Mouse (Mus musculus) stomach, embryonic 15.5 days (tissue): ENCODE measurements around the gene Hspa5. TPM values are rescaled to one million over a fixed set of nuclear protein-coding genes. Genes with fewer than 3 reads are reported as not detected.

Source experiments
- ATAC-seq: fragments of 200-750 bp; cut with Nextera tagmentation; 2 replicates; pipeline ENCODE4 v1.8.0; 2017; ENCODE audit warnings: low read depth, moderate number of reproducible peaks, moderate TSS enrichment; ENCODE audit not compliant: insufficient read depth, low FRiP score
- H3K27ac ChIP-seq: fragments of 300-500 bp; sonication (generic); 2 replicates; pipeline ENCODE4 v1.5.1; 2015; ENCODE audit warnings: mild to moderate bottlenecking, inconsistent platforms
- H3K27me3 ChIP-seq: fragments of 300-500 bp; sonication (generic); replicated peaks from 2 replicates; pipeline ENCODE4 v1.6.1; 2015; ENCODE audit warnings: inconsistent platforms
- H3K36me3 ChIP-seq: fragments of 300-500 bp; sonication (generic); 2 replicates; pipeline ENCODE4 v1.6.1; 2015; ENCODE audit warnings: inconsistent platforms
- H3K4me1 ChIP-seq: fragments of 300-500 bp; sonication (generic); 2 replicates; pipeline ENCODE4 v1.6.1; 2015; ENCODE audit warnings: inconsistent platforms
- H3K4me2 ChIP-seq: fragments of 300-500 bp; sonication (generic); 2 replicates; pipeline ENCODE4 v1.6.1; 2015; ENCODE audit warnings: mild to moderate bottlenecking, inconsistent platforms
- H3K4me3 ChIP-seq: fragments of 300-500 bp; sonication (generic); replicated peaks from 2 replicates; pipeline ENCODE4 v1.5.1; 2015; ENCODE audit warnings: inconsistent platforms
- H3K9ac ChIP-seq: fragments of 300-500 bp; sonication (generic); 2 replicates; pipeline ENCODE4 v1.6.1; 2015; ENCODE audit warnings: inconsistent platforms
- H3K9me3 ChIP-seq: fragments of 300-500 bp; sonication (generic); 2 replicates; pipeline ENCODE4 v1.6.1; 2016; ENCODE audit warnings: inconsistent platforms
- WGBS: fragments of 180-500 bp; shearing (Covaris S2); methylation state at CpG from one replicate; pipeline ENCODE4 v1.1.7; 2015; 5-methylcytosine and 5-hydroxymethylcytosine counted together
- polyA plus RNA-seq: library from polyadenylated mRNA; unstranded; fragments of >200 nt; fragmentation: Nextera tagmentation; extraction: Ambion mirVana; gene quantifications from 2 replicates; pipeline ENCODE4 v1.2.1, GENCODE M21; 2015

Gene Hspa5
- 941 and 1,038 TPM in 2 replicates for polyA plus RNA-seq

- Histone ChIP-seq H3K27ac (peak within 1 kb of the TSS; percentile 86), H3K27me3 (no peaks in the 10 kb centered on the region), H3K9me3 (no peaks in the 10 kb centered on the region), H3K9ac (peak within 1 kb of the TSS; percentile 88), H3K4me2 (peak within 1 kb of the TSS; percentile 56), H3K4me3 (peak within 1 kb of the TSS; percentile 81), H3K36me3 (peaks cover 28% of the 10 kb centered on the region), H3K4me1 (peaks cover 25% of the 10 kb centered on the region)
- under 1% methylated on average over 60 of the region's 60 CpGs for WGBS
- ATAC-seq: peak; percentile 98
Observed at GRCm38 (mm10) chr2:34771368-34772226, at the start of gene Hspa5. Hspa5 (plus strand) TSS chr2:34771970.

GRCm38 (mm10) chr2:34725269-34725668, 46.5 kb upstream of the Hspa5 start:
- 97% methylated on average over 5 of the region's 5 CpGs for WGBS

GRCm38 (mm10) chr2:34727045-34727728, 44.6 kb upstream of the Hspa5 start:
- 89% methylated on average over 8 of the region's 8 CpGs for WGBS
- H3K27me3 ChIP-seq: no peaks in the 10 kb centered on the region
- ATAC-seq: no peak

More at GRCm38 (mm10) chr2:34725269-34725668, 46.5 kb upstream of the Hspa5 start:
- Histone ChIP-seq H3K36me3 (peaks cover 30% of the 10 kb centered on the region), H3K4me3 (no peak overlapping the region), H3K27me3 (no peaks in the 10 kb centered on the region), H3K4me1 (no peaks in the 10 kb centered on the region), H3K27ac (no peak overlapping the region), H3K4me2 (no peak overlapping the region), H3K9me3 (no peaks in the 10 kb centered on the region), H3K9ac (no peak overlapping the region)
- ATAC-seq: no peak

GRCm38 (mm10) chr2:34736626-34737025, 35.1 kb upstream of the Hspa5 start:
- Histone ChIP-seq H3K4me3 (no peak overlapping the region), H3K27ac (no peak overlapping the region), H3K27me3 (no peaks in the 10 kb centered on the region), H3K36me3 (no peaks in the 10 kb centered on the region), H3K4me2 (no peak overlapping the region), H3K9ac (no peak overlapping the region), H3K4me1 (no peaks in the 10 kb centered on the region), H3K9me3 (no peaks in the 10 kb centered on the region)
- no peak for ATAC-seq
- 88% methylated on average over 1 of the region's 1 CpGs for WGBS

More at GRCm38 (mm10) chr2:34727045-34727728, 44.6 kb upstream of the Hspa5 start:
- H3K9me3 ChIP-seq: no peaks in the 10 kb centered on the region
- no peak overlapping the region for H3K27ac ChIP-seq
- no peak overlapping the region for H3K9ac ChIP-seq
- no peak overlapping the region for H3K4me3 ChIP-seq
- H3K4me2 ChIP-seq: no peak overlapping the region
- H3K4me1 ChIP-seq: no peaks in the 10 kb centered on the region
- H3K36me3 ChIP-seq: peaks cover 22% of the 10 kb centered on the region

- H3K27ac ChIP-seq: no peak overlapping the region
- no peaks in the 10 kb centered on the region for H3K27me3 ChIP-seq
- no peaks in the 10 kb centered on the region; the same call in 1 of the 2 replicates for H3K36me3 ChIP-seq
- no peaks in the 10 kb centered on the region for H3K9me3 ChIP-seq
- WGBS: 44% methylated on average over 1 of the region's 1 CpGs
- 0 out of 2 replicates have a peak, but pooled peaks cover 4% of the 10 kb centered on the region for H3K4me1 ChIP-seq
- H3K4me2 ChIP-seq: no peak overlapping the region
- ATAC-seq: no peak
- H3K9ac ChIP-seq: no peak overlapping the region
- H3K4me3 ChIP-seq: no peak overlapping the region
Observed at GRCm38 (mm10) chr2:34737911-34738310, 33.9 kb upstream of the Hspa5 start.

GRCm38 (mm10) chr2:34739684-34740391, 31.9 kb upstream of the Hspa5 start:
- no peaks in the 10 kb centered on the region for H3K9me3 ChIP-seq
- 0 out of 2 replicates have a peak, but pooled peaks cover 4% of the 10 kb centered on the region for H3K4me1 ChIP-seq
- no peak overlapping the region for H3K27ac ChIP-seq
- WGBS: 67% methylated on average over 1 of the region's 1 CpGs
- no peak overlapping the region for H3K4me3 ChIP-seq
- no peaks in the 10 kb centered on the region for H3K27me3 ChIP-seq
- ATAC-seq: peak; percentile 75; the same call in 1 of the 2 replicates
- H3K9ac ChIP-seq: no peak overlapping the region
- no peaks in the 10 kb centered on the region; the same call in 1 of the 2 replicates for H3K36me3 ChIP-seq
- no peak overlapping the region for H3K4me2 ChIP-seq

DNA sequence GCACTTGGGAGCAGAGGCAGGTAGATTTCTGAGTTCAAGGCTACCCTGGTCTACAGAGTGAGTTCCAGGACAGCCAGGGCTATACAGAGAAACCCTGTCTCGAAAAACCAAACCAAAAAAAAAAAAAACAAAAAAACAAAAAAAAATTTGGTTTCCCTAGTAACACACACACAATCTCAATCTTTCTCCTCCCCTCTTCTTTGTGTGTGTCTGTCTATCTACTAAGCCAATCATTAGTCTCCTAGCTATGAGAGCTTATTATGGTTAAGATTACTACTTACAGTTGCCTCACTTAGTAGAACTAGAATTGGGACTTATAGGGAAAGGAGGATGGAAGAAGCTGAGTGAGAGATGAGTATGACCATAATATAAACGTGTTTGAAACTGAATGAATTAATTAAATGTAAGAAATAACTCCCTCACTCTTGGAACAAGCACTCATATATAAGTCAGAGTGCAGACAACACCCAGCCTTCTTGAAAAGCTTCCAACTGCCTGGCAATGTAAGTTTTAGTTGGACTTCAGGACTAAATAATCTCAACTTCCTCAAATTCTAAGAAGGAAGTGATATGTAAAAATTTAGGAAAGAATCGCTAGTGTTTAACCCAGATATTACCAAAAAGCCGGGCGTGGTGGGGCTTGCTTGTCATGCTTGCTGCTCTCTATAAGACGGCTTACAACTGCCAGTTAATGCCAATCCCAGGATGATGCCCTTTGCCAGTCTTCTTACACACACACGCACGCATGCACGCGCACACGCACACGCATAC, 30.2 kb upstream of the Hspa5 start:
- Histone ChIP-seq H3K27ac (no peak overlapping the region), H3K9me3 (no peaks in the 10 kb centered on the region), H3K27me3 (no peaks in the 10 kb centered on the region), H3K4me3 (no peak overlapping the region), H3K4me2 (no peak overlapping the region), H3K9ac (no peak overlapping the region), H3K4me1 (0 out of 2 replicates have a peak, but pooled peaks cover 4% of the 10 kb centered on the region), H3K36me3 (no peaks in the 10 kb centered on the region; the same call in 1 of the 2 replicates)
- no peak for ATAC-seq
- 86% methylated on average over 12 of the region's 12 CpGs for WGBS

DNA sequence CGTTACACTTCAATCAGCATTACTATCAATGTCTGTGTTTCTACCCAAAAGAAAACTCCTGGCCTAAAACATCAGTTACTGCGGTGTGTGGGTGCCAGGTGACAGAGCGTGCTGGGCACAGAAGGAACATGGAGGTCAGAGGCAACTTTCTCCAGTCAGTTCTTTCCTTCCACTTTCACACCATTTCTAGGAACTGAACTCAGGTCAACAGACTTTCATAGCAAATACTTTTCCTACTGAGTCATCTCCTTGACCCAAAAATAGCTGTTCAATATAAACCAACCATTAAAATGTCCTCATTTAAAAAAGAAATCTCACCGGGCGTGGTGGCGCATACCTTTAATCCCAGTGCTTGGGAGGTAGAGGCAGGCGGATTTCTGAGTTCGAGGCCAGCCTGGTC, 29.1 kb upstream of the Hspa5 start:
- Histone ChIP-seq H3K9ac (no peak overlapping the region), H3K4me2 (no peak overlapping the region), H3K27me3 (no peaks in the 10 kb centered on the region), H3K4me1 (0 out of 2 replicates have a peak, but pooled peaks cover 4% of the 10 kb centered on the region), H3K36me3 (no peaks in the 10 kb centered on the region; the same call in 1 of the 2 replicates), H3K4me3 (no peak overlapping the region), H3K27ac (no peak overlapping the region), H3K9me3 (no peaks in the 10 kb centered on the region)
- WGBS: 86% methylated on average over 8 of the region's 8 CpGs
- no peak for ATAC-seq

DNA sequence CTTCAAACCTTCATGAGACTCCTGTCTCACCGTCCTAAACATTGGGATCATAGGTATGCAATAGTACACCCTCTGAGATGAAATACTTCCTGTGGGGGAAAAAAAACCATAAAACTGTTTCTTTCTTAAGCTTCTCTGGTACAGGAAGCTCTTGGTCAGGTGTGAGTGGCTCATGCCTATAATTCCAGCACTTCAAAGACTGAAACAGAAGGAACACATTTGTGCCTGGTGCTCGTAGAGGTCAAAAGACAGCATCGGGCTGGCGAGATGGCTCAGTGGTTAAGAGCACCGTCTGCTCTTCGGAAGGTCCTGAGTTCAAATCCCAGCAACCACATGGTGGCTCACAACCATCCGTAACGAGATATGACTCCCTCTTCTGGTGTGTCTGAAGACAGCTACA, 27.3 kb upstream of the Hspa5 start:
- Histone ChIP-seq H3K9ac (no peak overlapping the region), H3K4me3 (no peak overlapping the region), H3K36me3 (no peaks in the 10 kb centered on the region; the same call in 1 of the 2 replicates), H3K4me1 (0 out of 2 replicates have a peak, but pooled peaks cover 4% of the 10 kb centered on the region), H3K4me2 (no peak overlapping the region), H3K27me3 (no peaks in the 10 kb centered on the region), H3K9me3 (no peaks in the 10 kb centered on the region), H3K27ac (no peak overlapping the region)
- no peak for ATAC-seq
- WGBS: 92% methylated on average over 8 of the region's 8 CpGs

GRCm38 (mm10) chr2:34745673-34746072, 26.1 kb upstream of the Hspa5 start:
- Histone ChIP-seq H3K27me3 (no peaks in the 10 kb centered on the region), H3K9ac (no peak overlapping the region), H3K4me1 (0 out of 2 replicates have a peak, but pooled peaks cover 4% of the 10 kb centered on the region), H3K9me3 (no peaks in the 10 kb centered on the region), H3K27ac (no peak overlapping the region), H3K4me2 (no peak overlapping the region), H3K4me3 (no peak overlapping the region), H3K36me3 (no peaks in the 10 kb centered on the region; the same call in 1 of the 2 replicates)
- 86% methylated on average over 2 of the region's 2 CpGs for WGBS
- no peak for ATAC-seq

GRCm38 (mm10) chr2:34748479-34748878, 23.3 kb upstream of the Hspa5 start:
- H3K36me3 ChIP-seq: no peaks in the 10 kb centered on the region
- no peak overlapping the region for H3K27ac ChIP-seq
- no peaks in the 10 kb centered on the region for H3K27me3 ChIP-seq
- no peak overlapping the region for H3K4me2 ChIP-seq
- H3K9ac ChIP-seq: no peak overlapping the region
- ATAC-seq: no peak
- peaks cover 4% of the 10 kb centered on the region; the same call in 1 of the 2 replicates for H3K4me1 ChIP-seq
- H3K4me3 ChIP-seq: no peak overlapping the region
- WGBS: 78% methylated on average over 4 of the region's 4 CpGs
- no peaks in the 10 kb centered on the region for H3K9me3 ChIP-seq
